Mouse (Mus musculus) lung, postnatal 25 days (tissue): ENCODE results near the gene Rab33a.

Experiments used
- DNase-seq: peaks from one replicate; pipeline ENCODE4 v3.0.0; 2022; ENCODE audit warnings: low spot score

Rab33a gene

DNA sequence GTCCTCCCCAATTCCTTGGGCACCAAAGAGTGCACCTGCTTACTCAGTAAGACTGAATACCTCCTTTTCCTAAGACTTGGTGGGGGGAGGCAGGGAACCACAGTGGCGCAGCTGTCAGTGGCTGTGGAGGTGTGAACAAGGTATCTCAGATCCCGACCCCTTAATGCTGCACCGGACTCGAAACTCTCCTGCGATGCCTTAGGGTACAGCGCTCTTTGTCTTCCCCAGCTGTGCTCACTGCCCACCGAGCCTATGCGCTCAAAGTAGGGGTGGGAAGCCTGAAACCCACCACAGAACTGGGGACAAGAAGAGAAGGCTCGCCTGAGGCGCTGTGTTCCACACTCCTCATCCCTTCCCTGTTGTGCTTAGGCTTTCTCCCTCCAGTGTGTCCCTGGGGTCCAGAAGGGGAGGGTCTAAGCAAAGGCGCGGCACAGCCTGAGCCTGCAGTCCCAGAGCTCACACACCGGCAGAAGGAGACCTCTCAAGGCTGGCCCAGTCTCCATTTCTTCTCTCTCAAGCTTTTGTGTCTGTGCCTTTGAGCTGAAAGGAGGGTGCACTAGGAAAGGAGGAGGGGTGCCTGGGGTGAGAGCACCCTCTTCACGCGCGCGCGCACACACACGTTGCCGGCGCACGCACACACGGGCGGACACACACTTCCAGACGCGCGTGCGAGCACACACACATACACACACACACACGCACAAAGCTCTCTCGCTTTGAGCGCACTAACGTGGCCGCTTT is at the start of gene Rab33a:
Gene Rab33a, plus strand, starts transcription at position 478 of the 741 bp plus-strand sequence.
- no peak for DNase-seq

DNA sequence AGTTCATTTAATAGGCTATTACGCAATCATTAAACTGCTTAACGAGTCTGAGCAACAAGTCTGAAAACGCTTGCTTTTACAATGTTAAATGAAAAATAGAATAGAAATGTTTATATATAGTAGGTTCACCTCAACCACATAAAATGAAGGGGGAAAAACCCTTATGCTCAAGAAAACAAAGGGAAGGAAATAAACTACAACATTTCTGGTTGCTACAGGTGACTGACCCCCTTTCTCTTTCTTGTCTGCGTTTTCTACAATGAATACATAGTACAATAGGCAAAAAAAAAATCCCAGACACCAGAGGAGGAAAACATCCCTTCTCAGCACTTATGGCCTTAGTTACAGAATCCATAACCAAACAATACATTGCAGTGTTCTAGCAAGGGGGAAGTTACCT is 38.0 kb upstream of the Rab33a start:
- no peak for DNase-seq

DNA sequence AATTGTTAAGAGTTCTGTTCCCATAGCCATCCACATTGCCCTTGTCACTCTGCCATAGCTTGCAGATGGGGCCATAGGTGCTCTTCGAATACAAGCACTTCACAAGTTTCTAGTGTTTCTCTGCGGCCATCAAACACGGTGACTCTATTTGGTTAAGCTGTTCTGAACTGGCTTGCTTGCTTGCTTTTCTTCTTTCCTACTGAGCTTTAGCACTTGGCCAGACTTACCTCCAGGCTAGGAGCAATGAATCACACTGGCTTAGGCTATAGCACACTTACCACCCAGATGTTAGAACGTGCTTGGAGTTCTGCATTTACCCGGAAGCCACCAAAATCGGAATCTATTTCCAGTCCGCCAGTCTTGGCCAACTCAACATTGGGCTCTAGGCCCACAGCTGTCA is 37.4 kb upstream of the Rab33a start:
- peak; percentile 3 for DNase-seq

DNA sequence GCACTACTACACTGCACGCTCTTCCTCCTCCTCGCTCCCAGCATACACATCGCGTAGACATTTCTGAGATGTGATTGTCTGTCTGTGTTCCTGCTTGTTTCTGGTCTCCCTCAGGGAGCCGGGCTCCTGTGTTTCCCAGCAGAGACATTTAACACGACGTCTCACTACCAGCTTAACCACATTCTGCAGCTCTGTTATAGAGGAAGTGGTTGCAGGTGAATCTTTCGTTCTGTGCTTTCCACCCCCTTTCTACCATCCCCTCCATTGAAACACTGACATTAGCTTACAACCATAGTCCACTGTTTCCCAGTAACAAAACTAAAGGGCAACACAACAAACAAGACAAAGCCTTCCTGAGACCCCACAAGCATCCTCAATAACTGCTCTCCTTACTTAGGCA is 25.3 kb upstream of the Rab33a start:
- no peak for DNase-seq

DNA sequence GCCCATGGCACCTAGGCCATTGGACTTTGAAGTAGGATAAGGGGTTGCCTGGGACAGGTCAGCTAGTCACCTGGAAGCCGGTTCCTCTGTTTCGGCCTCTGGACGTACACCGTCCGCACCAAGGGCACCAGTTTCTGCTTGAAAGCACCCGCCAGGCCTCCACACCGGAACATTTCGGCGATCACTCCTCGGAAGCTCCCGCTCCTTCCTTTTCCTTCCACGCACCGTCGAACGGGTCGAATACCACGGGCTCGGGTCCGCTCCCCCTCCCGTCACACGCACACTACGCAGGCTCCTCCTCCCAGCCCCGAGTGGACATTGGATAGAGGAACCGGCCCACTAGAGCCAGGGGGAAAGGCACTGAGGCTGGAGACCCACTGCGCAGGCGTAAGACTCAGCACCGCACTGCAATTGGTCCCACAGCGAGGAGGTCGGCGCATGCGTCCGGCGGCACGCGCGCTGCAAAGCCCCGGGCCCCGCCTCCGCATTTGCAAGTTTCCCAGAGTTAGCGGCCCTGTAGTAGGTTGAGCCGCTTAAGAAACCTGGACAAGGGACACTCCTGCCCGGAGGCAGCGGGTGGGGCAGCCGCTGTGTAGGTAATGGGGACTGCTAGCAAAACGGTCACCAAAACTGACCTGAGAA is 5.8 kb upstream of the Rab33a start, which contains the start of gene Aifm1:
Gene Aifm1, minus strand, starts transcription at position 398 of the 642 bp plus-strand sequence.
- DNase-seq: peak; percentile 95

DNA sequence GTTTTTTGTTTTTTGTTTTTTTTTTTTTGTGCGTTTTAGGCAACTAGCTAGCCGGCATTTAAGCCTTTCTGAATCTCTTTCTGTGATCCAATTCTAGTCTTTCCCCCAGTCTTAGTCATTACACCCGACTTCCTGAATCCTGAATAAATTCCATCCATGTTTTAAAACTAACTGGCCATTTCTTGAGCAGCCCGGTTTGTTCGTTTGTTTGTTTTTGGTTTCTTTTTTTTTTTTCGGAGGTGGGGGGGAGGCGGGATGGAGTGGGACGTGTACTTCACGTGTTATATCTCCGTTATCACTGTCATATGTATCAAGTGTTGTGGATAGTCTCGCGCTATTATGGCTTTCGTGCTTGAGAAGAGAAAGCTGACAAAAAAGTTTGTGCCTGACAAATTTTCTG is 5.3 kb upstream of the Rab33a start:
- peak; percentile 10 for DNase-seq

DNA sequence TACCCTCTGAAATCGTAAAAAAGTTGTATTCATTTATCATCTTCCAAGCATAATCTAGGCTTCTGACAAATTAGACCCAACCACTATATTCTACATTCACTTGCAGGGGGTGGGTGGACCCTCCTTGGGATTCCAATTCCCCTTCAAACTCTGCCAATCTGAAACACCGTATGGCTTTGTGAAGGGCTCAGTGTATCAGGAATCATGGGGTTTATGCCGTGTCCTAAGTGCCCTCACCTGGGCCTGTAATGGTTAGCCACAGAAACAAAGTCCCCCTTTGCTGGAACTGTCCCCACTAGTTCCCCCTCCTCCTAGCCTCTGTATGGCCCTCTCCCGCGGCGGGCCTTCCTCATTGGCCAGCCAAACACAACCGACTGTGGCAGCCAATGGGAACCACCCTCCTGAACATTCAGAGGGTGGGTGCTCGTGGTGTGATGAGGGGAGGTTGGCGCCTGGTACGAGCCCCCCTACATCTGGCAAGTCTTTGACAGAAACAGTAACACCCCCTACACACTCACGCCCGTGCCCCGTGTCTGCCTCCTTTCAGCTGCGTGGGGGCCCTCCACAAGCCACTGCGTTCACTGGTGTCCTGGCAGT is 776 bp upstream of the Rab33a start:
- no peak for DNase-seq

DNA sequence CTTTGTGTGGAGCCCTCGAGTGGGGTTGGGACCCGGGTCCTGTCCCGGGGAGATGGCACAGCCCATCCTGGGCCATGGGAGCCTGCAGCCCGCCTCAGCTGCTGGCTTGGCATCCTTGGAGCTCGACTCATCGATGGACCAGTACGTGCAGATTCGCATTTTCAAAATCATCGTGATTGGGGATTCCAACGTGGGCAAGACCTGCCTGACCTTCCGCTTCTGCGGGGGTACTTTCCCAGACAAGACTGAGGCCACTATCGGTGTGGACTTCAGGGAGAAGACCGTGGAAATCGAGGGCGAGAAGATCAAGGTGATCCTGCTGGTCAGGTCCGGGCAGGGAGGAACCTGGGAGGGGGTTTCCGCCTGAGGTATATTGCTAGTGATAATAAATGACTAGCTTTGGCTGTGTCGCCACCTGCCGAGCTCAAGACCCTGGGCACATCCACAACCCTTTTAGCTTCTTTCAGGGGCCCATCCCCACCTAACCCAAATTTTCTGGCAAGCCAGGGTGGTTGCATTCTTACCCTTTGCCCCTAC is 532 bp downstream of the Rab33a start:
- DNase-seq: no peak

DNA sequence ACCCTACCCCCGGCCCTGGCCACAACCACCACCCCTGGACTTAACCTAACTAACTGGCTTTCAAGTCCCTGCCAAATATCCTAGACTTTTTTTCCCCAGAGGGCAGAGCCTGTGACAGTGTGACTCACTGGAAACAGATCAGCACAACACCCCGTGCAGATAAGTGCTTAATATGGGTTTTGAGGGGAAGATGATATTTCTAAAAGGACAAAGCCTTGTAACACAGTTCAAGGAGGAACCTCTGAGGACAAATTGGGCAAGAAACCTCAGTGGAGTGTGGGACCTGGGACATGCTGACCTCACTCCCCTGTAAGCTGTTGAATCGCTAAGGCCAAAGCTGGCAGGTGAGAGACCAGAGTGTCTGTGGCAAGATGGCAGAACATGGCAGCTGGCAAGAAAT is 2.6 kb downstream of the Rab33a start:
- no peak for DNase-seq

DNA sequence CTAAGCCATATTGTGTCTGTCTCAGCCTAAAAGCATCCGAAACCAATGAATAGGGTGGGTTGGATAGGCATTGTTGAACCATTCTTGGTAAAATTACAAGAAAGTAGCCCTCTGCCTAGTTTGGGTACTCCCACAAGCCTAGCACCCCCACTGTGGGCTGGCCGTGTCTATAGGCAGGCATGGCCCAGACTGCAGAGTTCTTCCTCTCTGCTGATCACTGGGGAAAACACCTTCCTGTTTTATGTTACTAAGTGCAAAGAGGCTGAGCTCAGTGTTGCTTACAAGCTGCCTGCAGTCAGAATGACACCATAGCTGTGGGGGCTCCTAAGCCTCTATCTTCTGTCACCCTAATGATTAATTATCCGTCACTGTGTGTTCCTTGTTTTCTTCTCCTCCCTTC is 4.4 kb downstream of the Rab33a start:
- no peak for DNase-seq

DNA sequence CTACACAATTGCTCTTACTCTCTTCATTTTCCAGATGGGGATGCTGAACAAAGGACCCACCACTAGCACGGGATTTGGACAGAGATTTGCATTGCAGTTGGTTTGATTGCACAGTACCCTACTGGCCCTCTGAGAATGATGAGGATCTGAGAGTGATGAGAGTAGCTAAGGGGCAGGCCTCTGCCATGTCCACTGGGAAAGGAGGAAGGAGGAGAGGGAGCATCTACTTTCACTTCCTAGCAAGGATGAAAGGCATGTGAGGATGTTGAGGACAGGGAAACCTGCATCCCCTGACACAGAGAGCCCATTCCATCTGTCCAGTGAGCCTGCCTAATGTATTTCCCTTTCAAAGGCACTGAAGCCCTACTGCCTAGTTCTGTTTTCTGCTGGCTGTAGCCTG is 6.2 kb downstream of the Rab33a start:
- no peak for DNase-seq

DNA sequence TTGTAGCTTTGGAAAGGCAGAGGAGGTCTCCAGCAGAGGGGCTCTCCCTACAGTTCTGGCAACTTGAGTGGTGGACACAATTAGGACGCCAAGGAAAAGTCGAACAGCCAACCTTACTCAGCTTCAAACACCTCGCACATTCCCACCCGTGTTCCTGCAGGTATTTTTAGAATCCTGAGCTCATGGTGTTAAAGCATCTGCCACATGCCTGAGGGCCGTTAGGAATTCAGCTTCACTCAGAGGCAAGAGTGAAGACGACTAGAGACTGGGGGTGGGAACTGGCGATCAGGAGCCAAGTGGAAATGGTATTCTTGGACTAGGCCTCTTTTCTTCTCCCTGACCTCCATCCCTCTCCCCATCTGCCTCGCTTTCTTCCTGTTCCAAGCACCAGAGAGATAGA is 6.8 kb downstream of the Rab33a start:
- no peak for DNase-seq

DNA sequence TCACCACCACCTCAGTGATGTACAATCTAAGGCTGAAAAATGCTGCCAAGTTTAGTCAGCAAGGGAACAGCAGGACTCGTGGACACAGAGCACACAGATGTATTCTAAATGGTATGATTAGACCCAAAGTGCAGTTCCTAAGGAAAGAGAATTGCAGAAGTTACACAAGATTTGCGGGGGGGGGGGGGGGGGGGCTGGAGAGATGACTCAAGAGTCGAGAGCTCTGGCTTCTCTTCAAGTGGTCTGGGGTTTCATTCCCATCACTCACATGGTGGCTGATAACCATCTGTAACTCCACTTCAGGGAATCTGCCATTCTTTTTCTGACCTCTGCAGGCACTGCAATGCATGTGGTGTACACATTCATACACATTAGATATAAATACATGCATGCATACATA is 7.3 kb downstream of the Rab33a start:
- no peak for DNase-seq

DNA sequence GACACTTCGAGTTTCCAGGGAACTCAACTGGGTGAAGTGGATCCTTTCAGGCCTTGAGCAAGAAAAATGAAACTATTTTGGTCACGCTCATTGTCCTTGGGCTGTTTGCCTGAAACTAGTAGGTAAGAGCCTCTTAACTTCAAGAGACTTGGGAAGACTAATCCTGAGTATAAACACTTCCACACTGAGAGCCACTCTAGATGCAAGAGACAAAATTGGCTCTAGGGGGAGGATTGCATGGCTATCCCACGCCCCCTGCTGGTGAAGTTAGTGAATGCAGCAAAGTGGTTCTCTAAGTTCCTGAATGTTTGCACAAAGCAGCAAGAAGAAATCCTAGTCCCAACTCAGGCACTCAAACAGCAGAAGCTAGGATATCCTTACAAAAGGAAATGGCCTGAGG is 13.1 kb downstream of the Rab33a start:
- DNase-seq: peak; percentile 77
